Mouse (Mus musculus) layer of hippocampus, postnatal 10 days (tissue): ENCODE results near the gene Zfp984. TPM values are rescaled to one million over a fixed set of nuclear protein-coding genes. Genes with fewer than 3 reads are reported as not detected.

ENCODE experiments used
- total RNA-seq, 2 experiments: library from RNA; stranded (reverse); gene quantifications; 2 replicates each; pipeline ENCODE4 v1.2.3; 2021

Zfp984 gene
- total RNA-seq, 2 experiments from 2014 or later, result 3.4 to 4.2 TPM

Other genes with a start within 250 kb of the Zfp984 start
- gene Zfp979, start 167.3 kb downstream of the Zfp984 start, total RNA-seq, result under 1 TPM; 0.62 to 0.78 TPM
- gene Zfp534, start 107.2 kb downstream of the Zfp984 start, total RNA-seq, result not detected
- 10 to 100 TPM; 18.4 to 21.2 TPM for gene Zfp933, start 38.6 kb upstream of the Zfp984 start, total RNA-seq
- 10 to 100 TPM; 20.3 to 25.1 TPM for gene Miip, start 59.0 kb upstream of the Zfp984 start, total RNA-seq
- gene Fv1, start 59.2 kb upstream of the Zfp984 start, total RNA-seq, result 1 to 10 TPM; 7.3 to 8.2 TPM
- 100 to 1,000 TPM; 149 to 175 TPM for gene Mfn2, start 94.9 kb upstream of the Zfp984 start, total RNA-seq
- 10 to 100 TPM; 24.0 to 26.0 TPM for gene Plod1, start 127.0 kb upstream of the Zfp984 start, total RNA-seq
- gene 2510039O18Rik, start 131.1 kb upstream of the Zfp984 start, total RNA-seq, result 10 to 100 TPM; 29.0 to 29.3 TPM
- not detected for gene Nppb, start 176.0 kb upstream of the Zfp984 start, total RNA-seq
- gene Nppa, start 190.9 kb upstream of the Zfp984 start, total RNA-seq, result under 1 TPM in 1 of 2 experiments, not detected in 1; 0.43 TPM
- gene Clcn6, start 229.0 kb upstream of the Zfp984 start, total RNA-seq, result 10 to 100 TPM; 67.8 to 70.3 TPM
- 10 to 100 TPM; 23.3 to 24.9 TPM for gene Mthfr, start 229.3 kb upstream of the Zfp984 start, total RNA-seq